Comparison of ENCODE assay signal across 22 mouse cellular contexts in genomic region chr13:80188734-80189133, GRCm38 (mm10).
DNase-seq lines count a peak whose midpoint lies in the region; ATAC-seq and TF ChIP-seq lines count a peak whose summit lies in the region.
"Had no signal": no experiment of that assay in that cellular context is flagged by ENCODE, and none has a peak within 500 bp of the region (broad histone marks: within the 10 kb centered on the region; RNA-seq: fewer than 3 reads in every experiment).

No protein-coding gene starts in this region.

- ATAC-seq in intestine, postnatal 0 days = no peak
- no peak for ATAC-seq in intestine, embryonic 15.5 days
- no peak for ATAC-seq in lung, embryonic 14.5 days (ENCODE audit: insufficient read depth)
- ATAC-seq in stomach, postnatal 0 days (ENCODE audit: low FRiP score, low TSS enrichment) = no peak
- ATAC-seq in heart, embryonic 12.5 days (ENCODE audit: insufficient number of reproducible peaks, low FRiP score) = no peak
- ATAC-seq: CD4-positive, CD25-positive, alpha-beta regulatory T cell, adult 4 months; forebrain, embryonic 14.5 days; inflammation-experienced regulatory T-cells, adult 6 months had no signal

- no peaks in the 10 kb centered on the region for H3K4me1 ChIP-seq in intestine, postnatal 0 days (replicated peaks; ENCODE audit: control insufficient read depth, insufficient read depth, low read length)
- H3K4me1 ChIP-seq in intestine, embryonic 15.5 days (replicated peaks) = no peaks in the 10 kb centered on the region
- no peaks in the 10 kb centered on the region for H3K4me1 ChIP-seq in lung, embryonic 14.5 days (ENCODE audit: insufficient read depth)
- no peaks in the 10 kb centered on the region for H3K4me1 ChIP-seq in ES-E14 (ENCODE audit: control insufficient read depth in 2 of 2, insufficient read depth in 2 of 2, low read length in 2 of 2, poor library complexity in 1 of 2)
- H3K4me1 ChIP-seq in stomach, postnatal 0 days (replicated peaks; ENCODE audit: control insufficient read depth, insufficient read depth) = no peaks in the 10 kb centered on the region
- H3K4me1 ChIP-seq in heart, embryonic 12.5 days (replicated peaks) = no peaks in the 10 kb centered on the region
- H3K4me1 ChIP-seq: embryonic facial prominence, embryonic 10.5 days; hindbrain, embryonic 10.5 days; hindbrain, embryonic 15.5 days had no signal

- WGBS in intestine, postnatal 0 days = 81% methylated on average over 2 of the region's 2 CpGs
- WGBS in intestine, embryonic 15.5 days = 77% methylated on average over 2 of the region's 2 CpGs
- 75% methylated on average over 2 of the region's 2 CpGs for WGBS in lung, embryonic 14.5 days
- WGBS in stomach, postnatal 0 days = 75% methylated on average over 2 of the region's 2 CpGs
- WGBS in heart, embryonic 12.5 days = 78% methylated on average over 2 of the region's 2 CpGs

- H3K36me3 ChIP-seq in intestine, postnatal 0 days (ENCODE audit: control insufficient read depth, insufficient read depth) = no peaks in the 10 kb centered on the region
- H3K36me3 ChIP-seq in intestine, embryonic 15.5 days = no peaks in the 10 kb centered on the region
- H3K36me3 ChIP-seq in lung, embryonic 14.5 days (ENCODE audit: insufficient read depth) = no peaks in the 10 kb centered on the region
- H3K36me3 ChIP-seq in ES-E14 (ENCODE audit: control insufficient read depth, insufficient read depth, low read length, poor library complexity, severe bottlenecking) = no peaks in the 10 kb centered on the region
- H3K36me3 ChIP-seq in stomach, postnatal 0 days (ENCODE audit: control insufficient read depth, insufficient read depth, low read length) = no peaks in the 10 kb centered on the region
- H3K36me3 ChIP-seq in heart, embryonic 12.5 days = no peaks in the 10 kb centered on the region
- H3K36me3 ChIP-seq: embryonic facial prominence, embryonic 10.5 days; hindbrain, embryonic 10.5 days; hindbrain, embryonic 15.5 days had no signal

- in situ Hi-C loops in ES-E14 (cut with MboI; ENCODE audit: low sequenced_read_pairs in 2 of 2, unreplicated experiment in 2 of 2) = no loop called here

- H3K27ac ChIP-seq in intestine, postnatal 0 days (ENCODE audit: low read depth, low read length) = no peak overlapping the region
- H3K27ac ChIP-seq in intestine, embryonic 15.5 days = no peak overlapping the region
- no peak overlapping the region for H3K27ac ChIP-seq in lung, embryonic 14.5 days (ENCODE audit: low read depth)
- H3K27ac ChIP-seq in ES-E14 (ENCODE audit: insufficient read depth, low read depth, low read length, poor library complexity, severe bottlenecking) = no peak overlapping the region
- H3K27ac ChIP-seq in stomach, postnatal 0 days (replicated peaks) = no peak overlapping the region
- H3K27ac ChIP-seq in heart, embryonic 12.5 days (ENCODE audit: poor library complexity, severe bottlenecking) = no peak overlapping the region
- H3K27ac ChIP-seq: embryonic facial prominence, embryonic 10.5 days; heart, adult 2 months; hindbrain, embryonic 10.5 days; hindbrain, embryonic 15.5 days had no signal

- DNase-seq in lung, embryonic 14.5 days = peak; percentile 1
- no peak for DNase-seq in lung, postnatal 36 days
- no peak for DNase-seq in ES-E14 (ENCODE audit: low read depth, low spot score)
- DNase-seq in stomach, postnatal 0 days (ENCODE audit: low spot score) = no peak
- DNase-seq: adrenal gland, postnatal 10 days; B cell, adult 2 months; cerebellum, adult 11-12 months; cerebellum, adult 9-10 months; cerebellum, postnatal 25 days; gastrocnemius, postnatal 36 days; heart, adult 2 months; kidney, adult 18-20 months had no signal

- H3K4me3 ChIP-seq in intestine, postnatal 0 days (ENCODE audit: low read depth, low read length) = no peak overlapping the region
- no peak overlapping the region for H3K4me3 ChIP-seq in intestine, embryonic 15.5 days (replicated peaks)
- H3K4me3 ChIP-seq in lung, embryonic 14.5 days (ENCODE audit: low read depth, low read length) = no peak overlapping the region
- H3K4me3 ChIP-seq in ES-E14 (ENCODE audit: insufficient read depth in 1 of 2, low read depth in 1 of 2, low read length in 2 of 2, poor library complexity in 1 of 2, severe bottlenecking in 1 of 2) = no peak overlapping the region
- no peak overlapping the region for H3K4me3 ChIP-seq in stomach, postnatal 0 days (ENCODE audit: low read depth, low read length)
- H3K4me3 ChIP-seq in heart, embryonic 12.5 days = no peak overlapping the region
- H3K4me3 ChIP-seq: embryonic facial prominence, embryonic 10.5 days; heart, adult 2 months; hindbrain, embryonic 10.5 days; hindbrain, embryonic 15.5 days had no signal

- H3K9ac ChIP-seq in intestine, postnatal 0 days (ENCODE audit: low read depth, low read length) = no peak overlapping the region
- no peak overlapping the region for H3K9ac ChIP-seq in intestine, embryonic 15.5 days
- H3K9ac ChIP-seq in lung, embryonic 14.5 days = no peak overlapping the region
- no peak overlapping the region for H3K9ac ChIP-seq in ES-E14 (ENCODE audit: insufficient read depth, low read depth, low read length, poor library complexity, severe bottlenecking)
- no peak overlapping the region for H3K9ac ChIP-seq in stomach, postnatal 0 days (ENCODE audit: low read length)
- H3K9ac ChIP-seq in heart, embryonic 12.5 days = no peak overlapping the region
- H3K9ac ChIP-seq: hindbrain, embryonic 15.5 days had no signal

- no peak overlapping the region for H3K4me2 ChIP-seq in intestine, postnatal 0 days (replicated peaks; ENCODE audit: low read depth)
- H3K4me2 ChIP-seq in intestine, embryonic 15.5 days (replicated peaks) = no peak overlapping the region
- no peak overlapping the region for H3K4me2 ChIP-seq in lung, embryonic 14.5 days
- H3K4me2 ChIP-seq in stomach, postnatal 0 days (replicated peaks; ENCODE audit: low read depth) = no peak overlapping the region
- H3K4me2 ChIP-seq in heart, embryonic 12.5 days = no peak overlapping the region
- H3K4me2 ChIP-seq: heart, embryonic 11.5 days; hindbrain, embryonic 15.5 days had no signal

- no peaks in the 10 kb centered on the region for H3K27me3 ChIP-seq in intestine, postnatal 0 days (replicated peaks; ENCODE audit: control insufficient read depth, insufficient read depth, low read length)
- no peaks in the 10 kb centered on the region for H3K27me3 ChIP-seq in intestine, embryonic 15.5 days (replicated peaks)
- H3K27me3 ChIP-seq in lung, embryonic 14.5 days (ENCODE audit: insufficient read depth, low read length) = no peaks in the 10 kb centered on the region
- H3K27me3 ChIP-seq in stomach, postnatal 0 days (ENCODE audit: control insufficient read depth, insufficient read depth, low read length) = no peaks in the 10 kb centered on the region
- H3K27me3 ChIP-seq in heart, embryonic 12.5 days (replicated peaks) = no peaks in the 10 kb centered on the region
- H3K27me3 ChIP-seq: hindbrain, embryonic 15.5 days had no signal

- H3K9me3 ChIP-seq in intestine, postnatal 0 days (ENCODE audit: control insufficient read depth) = no peaks in the 10 kb centered on the region
- no peaks in the 10 kb centered on the region for H3K9me3 ChIP-seq in intestine, embryonic 15.5 days
- H3K9me3 ChIP-seq in lung, embryonic 14.5 days (ENCODE audit: low read depth, low read length) = no peaks in the 10 kb centered on the region
- no peaks in the 10 kb centered on the region for H3K9me3 ChIP-seq in ES-E14 (ENCODE audit: control insufficient read depth, insufficient read depth, low read depth, low read length)
- H3K9me3 ChIP-seq in stomach, postnatal 0 days (ENCODE audit: control insufficient read depth, low read length) = no peaks in the 10 kb centered on the region
- H3K9me3 ChIP-seq in heart, embryonic 12.5 days (replicated peaks) = no peaks in the 10 kb centered on the region
- H3K9me3 ChIP-seq: embryonic facial prominence, embryonic 10.5 days; hindbrain, embryonic 10.5 days; hindbrain, embryonic 15.5 days had no signal

- no peak for TF ChIP-seq EP300 in stomach, postnatal 0 days (optimal IDR thresholded peaks at IDR 0.05)

- TF ChIP-seq CTCF in intestine, postnatal 0 days (IDR thresholded peaks at IDR 0.05; ENCODE audit: low read depth) = peak; percentile 11; the same call in 1 of the 2 replicates
- no peak for TF ChIP-seq CTCF in lung, embryonic 14.5 days (IDR thresholded peaks at IDR 0.05; ENCODE audit: low read depth)
- peak; percentile 38 for TF ChIP-seq CTCF in stomach, postnatal 0 days (IDR thresholded peaks at IDR 0.05; ENCODE audit: low read depth)

TF ChIP-seq in ES-E14, 5 proteins besides CTCF, POLR2A, EP300 and RAD21:
- TF ChIP-seq ZNF384 (IDR thresholded peaks at IDR 0.05; ENCODE audit: low read depth, low read length) (peak; percentile 82), CHD2 (IDR thresholded peaks at IDR 0.05; ENCODE audit: low read depth, low read length) (no peak)
